Mouse (Mus musculus) heart, postnatal 0 days (tissue): ENCODE measurements around the gene Tmpo. TPM values are rescaled to one million over a fixed set of nuclear protein-coding genes. Genes with fewer than 3 reads are reported as not detected.
A peak's percentile ranks its signal among the peaks of the same experiment; 100 is the strongest.

Experiments used
- ATAC-seq: fragments of 200-750 bp; cut with Nextera tagmentation; 2 replicates; pipeline ENCODE4 v1.8.0; 2017; ENCODE audit warnings: low read depth, moderate number of reproducible peaks, moderate library complexity; ENCODE audit not compliant: insufficient read depth
- DNase-seq: peaks from one replicate; pipeline ENCODE4 v3.0.0-alpha.2; 2016; ENCODE audit warnings: low spot score
- H3K27ac ChIP-seq: fragments of 300-500 bp; sonication (generic); 2 replicates; pipeline ENCODE4 v1.5.1; 2014; ENCODE audit warnings: low read depth, mild to moderate bottlenecking
- H3K27me3 ChIP-seq: fragments of 300-500 bp; sonication (generic); 2 replicates; pipeline ENCODE4 v1.6.1; 2014; ENCODE audit warnings: low read length, mixed read lengths; ENCODE audit not compliant: control insufficient read depth, insufficient read depth
- H3K36me3 ChIP-seq: fragments of 300-500 bp; sonication (generic); replicated peaks from 2 replicates; pipeline ENCODE4 v1.6.1; 2014; ENCODE audit warnings: low read length, mixed read lengths; ENCODE audit not compliant: control insufficient read depth, insufficient read depth
- H3K4me1 ChIP-seq: fragments of 300-500 bp; sonication (generic); 2 replicates; pipeline ENCODE4 v1.6.1; 2014; ENCODE audit warnings: antibody characterized with exemption; ENCODE audit not compliant: control insufficient read depth, insufficient read depth
- H3K4me2 ChIP-seq: fragments of 300-500 bp; sonication (generic); 2 replicates; pipeline ENCODE4 v1.6.1; 2014; ENCODE audit warnings: low read depth, mild to moderate bottlenecking, low read length, moderate library complexity
- H3K4me3 ChIP-seq: fragments of 300-500 bp; sonication (generic); 2 replicates; pipeline ENCODE4 v1.5.1; 2014; ENCODE audit warnings: low read depth, low read length
- H3K9ac ChIP-seq: fragments of 300-500 bp; sonication (generic); replicated peaks from 2 replicates; pipeline ENCODE4 v1.6.1; 2014; ENCODE audit warnings: low read depth, low read length, mixed read lengths
- H3K9me3 ChIP-seq: fragments of 300-500 bp; sonication (generic); replicated peaks from 2 replicates; pipeline ENCODE4 v1.6.1; 2016; ENCODE audit warnings: low read length; ENCODE audit not compliant: control insufficient read depth
- CTCF ChIP-seq: IDR thresholded peaks from 2 replicates; pipeline ENCODE4 v1.5.1; 2016; ENCODE audit warnings: antibody characterized with exemption, control low read depth, low read depth
- EP300 ChIP-seq: IDR thresholded peaks from 2 replicates; pipeline ENCODE4 v1.6.1; 2016; ENCODE audit warnings: antibody characterized with exemption, low read depth
- WGBS: fragments of 180-500 bp; shearing (Covaris S2); extraction: QIAGEN DNeasy Blood & Tissue Kit; methylation state at CpG from one replicate; pipeline ENCODE4 v1.1.7; 2014; 5-methylcytosine and 5-hydroxymethylcytosine counted together
- polyA plus RNA-seq: library from polyadenylated mRNA; unstranded; fragments of >200 nt; fragmentation: Nextera tagmentation; extraction: Ambion mirVana; gene quantifications from 2 replicates; pipeline ENCODE4 v1.2.1, GENCODE M21; 2015
- total RNA-seq: library from RNA; depleted of rRNA; stranded (reverse); fragments of >200 nt; gene quantifications from 2 replicates; pipeline ENCODE4 v1.2.3, GENCODE M21; 2014; ENCODE audit warnings: low replicate concordance

Tmpo gene
- total and polyA plus RNA-seq, 2 experiments from 2014 or later = 61.6 to 114 TPM

DNA sequence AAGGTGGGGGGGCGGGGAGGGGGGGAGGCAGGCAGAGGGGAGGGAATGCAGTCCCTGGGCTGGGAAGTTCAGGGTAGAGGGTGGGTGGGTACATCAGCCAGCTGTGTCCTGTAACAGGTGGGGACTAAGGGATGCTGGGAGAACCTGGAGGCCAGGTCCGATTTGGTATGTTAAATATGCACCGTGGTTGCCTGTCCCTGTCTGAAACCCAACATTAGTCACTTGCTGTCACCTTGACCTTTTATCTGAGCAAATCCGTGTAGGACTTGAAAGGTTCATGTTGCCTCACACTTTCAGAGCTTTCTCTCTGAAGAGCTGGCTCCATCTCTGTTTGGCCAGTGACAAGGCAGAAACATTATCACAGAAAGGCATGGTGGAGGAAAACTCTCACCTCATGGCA, 3.9 kb downstream of the Tmpo start:
- H3K9ac ChIP-seq = no peak overlapping the region
- no peak for TF ChIP-seq EP300
- no peak for TF ChIP-seq CTCF
- 46% methylated on average over 4 of the region's 4 CpGs for WGBS
- H3K27me3 ChIP-seq = no peaks in the 10 kb centered on the region
- no peak overlapping the region for H3K4me2 ChIP-seq
- H3K9me3 ChIP-seq = no peaks in the 10 kb centered on the region
- H3K4me1 ChIP-seq = 0 out of 2 replicates have a peak, but pooled peaks cover 4% of the 10 kb centered on the region
- ATAC-seq (no peak), DNase-seq (no peak)
- H3K27ac ChIP-seq = no peak overlapping the region; the same call in 1 of the 2 replicates
- no peaks in the 10 kb centered on the region for H3K36me3 ChIP-seq
- no peak overlapping the region for H3K4me3 ChIP-seq

DNA sequence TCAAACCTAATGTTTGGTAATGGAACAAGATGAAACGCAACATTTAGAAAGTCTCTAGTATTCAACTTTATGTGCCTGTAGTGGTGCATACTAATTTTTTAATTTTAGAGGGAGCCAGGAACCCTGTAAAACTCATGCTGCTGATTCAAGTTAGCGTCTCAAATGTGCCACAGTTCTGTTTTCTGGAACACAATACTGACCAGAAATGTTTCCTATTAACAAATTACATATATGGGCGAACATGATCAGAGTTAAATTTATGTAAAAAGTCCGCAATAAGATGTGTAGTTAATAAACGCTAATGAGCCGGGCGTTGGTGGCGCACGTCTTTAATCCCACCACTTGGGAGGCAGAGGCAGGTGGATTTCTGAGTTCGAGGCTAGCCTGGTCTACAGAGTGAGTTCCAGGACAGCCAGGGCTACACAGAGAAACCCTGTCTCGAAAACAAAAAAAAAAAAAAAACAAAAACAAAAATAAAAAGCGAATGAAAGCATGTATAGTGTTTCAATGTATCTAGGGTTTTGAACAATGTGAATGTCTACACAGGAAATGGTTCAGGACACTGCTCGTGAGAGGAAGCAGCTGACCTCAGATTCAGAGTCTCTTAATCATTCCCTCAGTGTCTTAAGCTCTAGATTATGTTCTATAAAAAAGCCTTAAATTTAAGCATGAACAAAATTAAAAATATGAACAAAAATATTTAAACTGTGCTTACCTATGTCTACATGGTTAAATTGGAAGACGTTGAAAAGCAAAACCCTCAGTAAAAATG, 8.6 kb downstream of the Tmpo start:
- no peak for DNase-seq
- TF ChIP-seq CTCF = no peak
- TF ChIP-seq EP300 = no peak
- WGBS = 77% methylated on average over 14 of the region's 14 CpGs

DNA sequence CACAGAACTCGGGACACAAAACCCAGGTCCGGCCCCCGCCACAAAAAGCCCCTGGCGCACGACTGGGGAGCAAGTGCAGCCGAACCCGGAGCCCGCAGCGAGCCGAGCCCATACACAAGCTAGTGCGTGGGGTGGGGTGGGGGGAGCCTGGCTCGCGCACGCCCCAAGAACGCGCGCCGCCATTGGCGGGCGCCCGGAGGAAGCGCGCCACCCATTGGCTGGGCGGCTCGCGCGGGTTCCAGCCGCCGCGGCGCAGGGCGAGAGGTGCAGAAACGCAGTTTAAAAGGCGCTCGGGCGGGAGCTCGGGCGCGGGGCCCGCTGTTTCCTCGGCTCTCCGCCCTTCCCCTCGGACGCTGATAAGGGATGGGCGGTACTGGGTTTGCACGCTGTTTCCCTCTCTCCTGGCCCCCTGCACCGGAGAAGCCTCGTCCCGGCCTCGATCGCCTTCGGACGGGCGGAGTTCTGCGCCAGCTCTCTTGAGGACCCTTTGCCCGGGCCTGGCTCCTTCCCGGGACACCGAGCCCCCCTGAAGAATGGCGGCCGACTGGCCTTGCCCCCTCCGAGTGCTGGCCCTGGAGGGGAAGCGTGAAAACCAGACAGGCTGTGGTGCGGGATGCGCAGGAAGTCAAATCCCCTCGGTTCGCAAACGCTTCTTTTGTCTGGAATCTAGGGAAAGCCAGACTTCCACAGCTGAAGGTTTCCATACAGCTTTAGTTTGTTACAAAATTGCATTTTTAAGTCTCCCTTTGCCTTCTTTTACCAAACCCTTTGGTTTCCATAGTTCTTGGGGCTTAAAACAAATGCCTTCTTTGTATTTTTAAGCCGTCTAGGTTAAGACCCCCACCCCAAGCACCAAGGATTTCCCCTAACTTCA, 9.4 kb downstream of the Tmpo start:
- ATAC-seq = peak; percentile 93
- Histone ChIP-seq H3K9me3 (no peaks in the 10 kb centered on the region), H3K27ac (peak overlapping the region; percentile 100), H3K9ac (peak overlapping the region; percentile 100), H3K27me3 (no peaks in the 10 kb centered on the region), H3K4me2 (peak overlapping the region; percentile 92), H3K4me3 (peak overlapping the region; percentile 93), H3K36me3 (no peaks in the 10 kb centered on the region), H3K4me1 (peaks cover 10% of the 10 kb centered on the region)
- DNase-seq = peak; percentile 95
- WGBS = under 1% methylated on average over 66 of the region's 68 CpGs
- TF ChIP-seq EP300 (peak; percentile 97), CTCF (no peak)

More for the DNA sequence above, 8.6 kb downstream of the Tmpo start:
- Histone ChIP-seq H3K27ac (peak overlapping the region; percentile 100), H3K4me1 (peaks cover 6% of the 10 kb centered on the region), H3K4me3 (peak overlapping the region; percentile 93), H3K9ac (peak overlapping the region; percentile 100), H3K9me3 (no peaks in the 10 kb centered on the region), H3K4me2 (peak overlapping the region; percentile 92), H3K36me3 (no peaks in the 10 kb centered on the region), H3K27me3 (no peaks in the 10 kb centered on the region)
- ATAC-seq = no peak

DNA sequence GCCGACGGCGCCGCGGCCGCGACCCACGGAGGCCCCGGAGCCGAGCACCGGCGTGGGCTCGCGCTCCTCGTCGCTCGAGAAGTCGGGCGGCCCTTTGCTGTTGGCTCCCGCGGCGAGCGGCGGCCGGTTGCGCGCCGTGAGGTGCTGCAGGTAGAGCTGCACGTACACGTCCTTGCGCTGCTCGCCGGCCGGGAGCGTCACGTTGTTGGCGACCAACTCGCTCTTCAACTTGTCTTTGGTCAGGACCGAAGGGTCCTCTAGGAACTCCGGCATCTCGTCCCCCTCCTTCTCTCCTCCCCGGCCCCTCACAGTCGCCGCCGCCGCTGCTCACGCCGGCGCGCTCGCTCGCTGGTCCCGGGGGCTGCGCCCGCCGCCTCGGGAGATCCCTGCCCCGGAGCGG, 10.1 kb downstream of the Tmpo start:
- under 1% methylated on average over 45 of the region's 59 CpGs for WGBS
- DNase-seq (no peak), ATAC-seq (peak; percentile 22)
- peak overlapping the region; percentile 100 for H3K9ac ChIP-seq
- H3K4me3 ChIP-seq = peak overlapping the region; percentile 93
- H3K36me3 ChIP-seq = no peaks in the 10 kb centered on the region
- no peaks in the 10 kb centered on the region for H3K27me3 ChIP-seq
- H3K9me3 ChIP-seq = no peaks in the 10 kb centered on the region
- peak overlapping the region; percentile 100 for H3K27ac ChIP-seq
- H3K4me2 ChIP-seq = peak overlapping the region; percentile 92
- TF ChIP-seq EP300 (no peak), CTCF (no peak)
- H3K4me1 ChIP-seq = peaks cover 16% of the 10 kb centered on the region

- peak; percentile 43 for ATAC-seq
- peaks cover under 1% of the 10 kb centered on the region; the same call in 1 of the 2 replicates for H3K36me3 ChIP-seq
Measured at GRCm38 (mm10) chr10:91170143-91170941, 10.8 kb downstream of the Tmpo start.

More at GRCm38 (mm10) chr10:91170143-91170941, 10.8 kb downstream of the Tmpo start:
- peak overlapping the region; percentile 100 for H3K9ac ChIP-seq
- H3K4me2 ChIP-seq = peak overlapping the region; percentile 92
- H3K27ac ChIP-seq = peak overlapping the region; percentile 100
- H3K4me1 ChIP-seq = peaks cover 17% of the 10 kb centered on the region
- H3K27me3 ChIP-seq = no peaks in the 10 kb centered on the region
- TF ChIP-seq EP300 (peak; percentile 48; the same call in 1 of the 2 replicates), CTCF (peak; percentile 75)
- no peaks in the 10 kb centered on the region for H3K9me3 ChIP-seq
- WGBS = under 1% methylated on average over 50 of the region's 50 CpGs
- H3K4me3 ChIP-seq = peak overlapping the region; percentile 93
- peak; percentile 92 for DNase-seq
